33 mouse cellular contexts compared by ENCODE assay signal in genomic region chr15:80545430-80545829, GRCm38 (mm10). TPM values are rescaled to one million over a fixed set of nuclear protein-coding genes. Genes with fewer than 3 reads are reported as not detected.
A peak's percentile ranks its signal among the peaks of the same experiment; 100 is the strongest.
DNase-seq lines count a peak whose midpoint lies in the region; ATAC-seq and TF ChIP-seq lines count a peak whose summit lies in the region.
"Had no signal": no experiment of that assay in that cellular context is flagged by ENCODE, and none has a peak within 500 bp of the region (broad histone marks: within the 10 kb centered on the region; RNA-seq: fewer than 3 reads in every experiment).

No protein-coding gene starts in this region.

- no peaks in the 10 kb centered on the region for H3K79me2 ChIP-seq in liver, adult 2 months (ENCODE audit: control insufficient read depth, insufficient read depth, low read length)

- TF ChIP-seq CTCF in liver, adult 2 months (IDR thresholded peaks at IDR 0.05; ENCODE audit: low read depth, low read length), result no peak
- no peak for TF ChIP-seq CTCF in liver, postnatal 0 days (IDR thresholded peaks at IDR 0.05; ENCODE audit: low read depth)

- H3K36me3 ChIP-seq in liver, adult 2 months (ENCODE audit: control insufficient read depth, insufficient read depth, low read length), result no peaks in the 10 kb centered on the region
- no peaks in the 10 kb centered on the region for H3K36me3 ChIP-seq in liver, postnatal 0 days (replicated peaks; ENCODE audit: insufficient read depth, low read length)
- H3K36me3 ChIP-seq in stomach, embryonic 14.5 days (ENCODE audit: control insufficient read depth, insufficient read depth, low read length), result no peaks in the 10 kb centered on the region
- no peaks in the 10 kb centered on the region for H3K36me3 ChIP-seq in stomach, embryonic 16.5 days (ENCODE audit: control insufficient read depth, insufficient read depth, low read length)
- H3K36me3 ChIP-seq in hindbrain, embryonic 11.5 days (ENCODE audit: control insufficient read depth, insufficient read depth, low read length), result no peaks in the 10 kb centered on the region
- H3K36me3 ChIP-seq: embryonic facial prominence, embryonic 13.5 days; embryonic facial prominence, embryonic 15.5 days; forebrain, embryonic 10.5 days; forebrain, embryonic 12.5 days; G1E had no signal

- H3K4me3 ChIP-seq in liver, adult 2 months (ENCODE audit: insufficient read depth, low read depth, low read length), result no peak overlapping the region
- H3K4me3 ChIP-seq in liver, postnatal 0 days (ENCODE audit: low read depth, low read length), result no peak overlapping the region
- no peak overlapping the region for H3K4me3 ChIP-seq in stomach, embryonic 14.5 days (ENCODE audit: low read depth, low read length)
- H3K4me3 ChIP-seq in stomach, embryonic 16.5 days (replicated peaks; ENCODE audit: low read length), result no peak overlapping the region
- H3K4me3 ChIP-seq in hindbrain, embryonic 11.5 days (ENCODE audit: low read depth, low read length), result no peak overlapping the region
- H3K4me3 ChIP-seq: embryonic facial prominence, embryonic 13.5 days; embryonic facial prominence, embryonic 15.5 days; erythroblast, embryonic 14.5 days; forebrain, embryonic 10.5 days; forebrain, embryonic 12.5 days had no signal

- H3K27me3 ChIP-seq in liver, adult 2 months (ENCODE audit: control insufficient read depth, insufficient read depth, low read length), result no peaks in the 10 kb centered on the region; the same call in 1 of the 2 replicates
- H3K27me3 ChIP-seq in liver, postnatal 0 days (ENCODE audit: insufficient read depth, low read length), result no peaks in the 10 kb centered on the region
- no peaks in the 10 kb centered on the region for H3K27me3 ChIP-seq in stomach, embryonic 14.5 days (ENCODE audit: control insufficient read depth, insufficient read depth, low read length)
- no peaks in the 10 kb centered on the region for H3K27me3 ChIP-seq in stomach, embryonic 16.5 days (ENCODE audit: control insufficient read depth, insufficient read depth, low read length)
- no peaks in the 10 kb centered on the region for H3K27me3 ChIP-seq in hindbrain, embryonic 11.5 days (ENCODE audit: control insufficient read depth, insufficient read depth, low read length)
- H3K27me3 ChIP-seq: CH12.LX; embryonic facial prominence, embryonic 13.5 days; embryonic facial prominence, embryonic 15.5 days; forebrain, embryonic 12.5 days had no signal

- H3K4me1 ChIP-seq in liver, adult 2 months (ENCODE audit: control insufficient read depth, insufficient read depth, low read length), result 0 out of 2 replicates have a peak, but pooled peaks cover 1% of the 10 kb centered on the region
- H3K4me1 ChIP-seq in liver, postnatal 0 days (ENCODE audit: insufficient read depth), result no peaks in the 10 kb centered on the region; the same call in 1 of the 2 replicates
- no peaks in the 10 kb centered on the region for H3K4me1 ChIP-seq in stomach, embryonic 14.5 days (ENCODE audit: control insufficient read depth, insufficient read depth, low read length)
- H3K4me1 ChIP-seq in stomach, embryonic 16.5 days (ENCODE audit: control insufficient read depth, insufficient read depth, low read length), result no peaks in the 10 kb centered on the region
- no peaks in the 10 kb centered on the region for H3K4me1 ChIP-seq in hindbrain, embryonic 11.5 days (replicated peaks; ENCODE audit: control insufficient read depth, insufficient read depth, low read length)
- H3K4me1 ChIP-seq: embryonic facial prominence, embryonic 13.5 days; embryonic facial prominence, embryonic 15.5 days; forebrain, embryonic 10.5 days; forebrain, embryonic 12.5 days had no signal

- no peak overlapping the region for H3K4me2 ChIP-seq in liver, postnatal 0 days (ENCODE audit: low read depth, low read length)
- no peak overlapping the region for H3K4me2 ChIP-seq in stomach, embryonic 14.5 days (replicated peaks; ENCODE audit: low read depth, low read length)
- no peak overlapping the region for H3K4me2 ChIP-seq in stomach, embryonic 16.5 days (ENCODE audit: low read depth, low read length)
- H3K4me2 ChIP-seq in hindbrain, embryonic 11.5 days (replicated peaks; ENCODE audit: low read depth, low read length), result no peak overlapping the region
- H3K4me2 ChIP-seq: embryonic facial prominence, embryonic 13.5 days; embryonic facial prominence, embryonic 15.5 days; forebrain, embryonic 12.5 days had no signal

- ATAC-seq in liver, postnatal 0 days, result no peak
- ATAC-seq in stomach, embryonic 14.5 days (ENCODE audit: insufficient number of reproducible peaks, insufficient read depth, low FRiP score, low read depth), result peak; percentile 49; the same call in 1 of the 2 replicates
- ATAC-seq in stomach, embryonic 16.5 days (ENCODE audit: insufficient read depth, low FRiP score), result peak; percentile 75; the same call in 1 of the 2 replicates
- ATAC-seq in hindbrain, embryonic 11.5 days (ENCODE audit: low FRiP score), result no peak
- ATAC-seq: activated CD4-positive, CD25-positive, alpha-beta regulatory T cell, adult 4 months; CD4-positive, CD25-positive, alpha-beta regulatory T cell, adult 4 months; forebrain, embryonic 14.5 days; Patski had no signal

- no peak overlapping the region for H3K9ac ChIP-seq in liver, adult 2 months (ENCODE audit: low read depth, low read length)
- H3K9ac ChIP-seq in liver, postnatal 0 days (replicated peaks), result no peak overlapping the region
- H3K9ac ChIP-seq in stomach, embryonic 14.5 days (replicated peaks; ENCODE audit: low read depth, low read length), result no peak overlapping the region
- no peak overlapping the region for H3K9ac ChIP-seq in stomach, embryonic 16.5 days (ENCODE audit: low read length)
- no peak overlapping the region for H3K9ac ChIP-seq in hindbrain, embryonic 11.5 days (ENCODE audit: low read depth, low read length)
- H3K9ac ChIP-seq: embryonic facial prominence, embryonic 13.5 days; embryonic facial prominence, embryonic 15.5 days; forebrain, embryonic 12.5 days had no signal

- H3K27ac ChIP-seq in liver, adult 2 months (replicated peaks; ENCODE audit: insufficient read depth, low read depth, low read length), result no peak overlapping the region
- H3K27ac ChIP-seq in liver, postnatal 0 days (ENCODE audit: low read depth), result no peak overlapping the region
- no peak overlapping the region; the same call in 1 of the 2 replicates for H3K27ac ChIP-seq in stomach, embryonic 14.5 days (ENCODE audit: low read length)
- H3K27ac ChIP-seq in stomach, embryonic 16.5 days (ENCODE audit: low read length), result peak overlapping the region; percentile 13; the same call in 1 of the 2 replicates
- H3K27ac ChIP-seq in hindbrain, embryonic 11.5 days (ENCODE audit: low read depth, low read length), result no peak overlapping the region
- H3K27ac ChIP-seq: embryonic facial prominence, embryonic 13.5 days; embryonic facial prominence, embryonic 15.5 days; forebrain, embryonic 10.5 days; forebrain, embryonic 12.5 days had no signal

- no peaks in the 10 kb centered on the region for H3K9me3 ChIP-seq in liver, postnatal 0 days (ENCODE audit: low read length)
- no peaks in the 10 kb centered on the region for H3K9me3 ChIP-seq in stomach, embryonic 14.5 days (ENCODE audit: control insufficient read depth, low read depth, low read length)
- no peaks in the 10 kb centered on the region for H3K9me3 ChIP-seq in stomach, embryonic 16.5 days (replicated peaks; ENCODE audit: control insufficient read depth, low read length)
- no peaks in the 10 kb centered on the region for H3K9me3 ChIP-seq in hindbrain, embryonic 11.5 days (ENCODE audit: control insufficient read depth, low read length)
- H3K9me3 ChIP-seq: embryonic facial prominence, embryonic 13.5 days; embryonic facial prominence, embryonic 15.5 days; forebrain, embryonic 10.5 days; forebrain, embryonic 12.5 days; G1E had no signal

- peak; percentile 24 for DNase-seq in heart, adult 11 months
- DNase-seq in heart, postnatal 4 days, result no peak
- DNase-seq in liver, adult 2 months (ENCODE audit: extremely low read depth, low read depth, low spot score), result peak; percentile 8
- no peak for DNase-seq in liver, postnatal 0 days
- DNase-seq in hindbrain, embryonic 11.5 days (ENCODE audit: low spot score), result no peak
- no peak for DNase-seq in layer of hippocampus, adult 11-12 months (ENCODE audit: low spot score)
- DNase-seq: adrenal gland, adult 8-10 months; adrenal gland, postnatal 14 days; adrenal gland, postnatal 36 days; B cell, adult 2 months; cerebellum, adult 11 months; cerebellum, adult 18-20 months; cerebellum, adult 8-10 months; cerebellum, adult 9-11 months; cerebellum, postnatal 14 days; cerebellum, postnatal 36 days; embryo, embryonic 11 days had no signal

- no peak for TF ChIP-seq POLR2A in liver, adult 2 months (IDR thresholded peaks at IDR 0.05; ENCODE audit: extremely low read depth, insufficient read depth, low read length)

- WGBS in liver, adult 2 months, result 17% methylated on average over 6 of the region's 6 CpGs
- WGBS in liver, postnatal 0 days (ENCODE audit: insufficient replicate concordance), result 52% methylated on average over 6 of the region's 6 CpGs
- WGBS in stomach, embryonic 14.5 days, result 31% methylated on average over 6 of the region's 6 CpGs
- WGBS in stomach, embryonic 16.5 days, result 29% methylated on average over 6 of the region's 6 CpGs
- WGBS in hindbrain, embryonic 11.5 days, result 81% methylated on average over 6 of the region's 6 CpGs

- no peak for TF ChIP-seq EP300 in liver, postnatal 0 days (IDR thresholded peaks at IDR 0.05; ENCODE audit: low read depth)

RNA-seq across cellular contexts. Expression of gene Enthd1, which starts 19.5 kb away (rescaled TPM):
- total RNA-seq in heart, postnatal 4 days (2021), result not detected
- total RNA-seq in liver, adult 2 months (2014; rRNA removed), result not detected in 2 replicates
- polyA plus RNA-seq in liver, adult 2 months (2012; rRNA removed), result not detected in 2 replicates
- polyA plus RNA-seq in liver, postnatal 0 days (2015; fragmentation: Nextera tagmentation; extraction: Ambion mirVana), result not detected in 2 replicates
- polyA plus RNA-seq in stomach, embryonic 14.5 days (2014; fragmentation: Nextera tagmentation; extraction: Ambion mirVana), result not detected in 2 replicates
- polyA plus RNA-seq in stomach, embryonic 16.5 days (2015; fragmentation: Nextera tagmentation; extraction: Ambion mirVana), result not detected in 2 replicates
- not detected in 2 replicates for polyA plus RNA-seq in hindbrain, embryonic 11.5 days (2014; fragmentation: Nextera tagmentation; extraction: Ambion mirVana)
- total RNA-seq: adrenal gland, adult 18-20 months; adrenal gland, adult 8-10 months; adrenal gland, postnatal 14 days; adrenal gland, postnatal 36 days; CH12.LX; common myeloid progenitor, adult 5-6 weeks had no signal
- polyA plus RNA-seq: embryonic facial prominence, embryonic 11.5 days; embryonic facial prominence, embryonic 13.5 days; embryonic facial prominence, embryonic 15.5 days; erythroblast, embryonic 14.5 days; forebrain, embryonic 10.5 days; forebrain, embryonic 12.5 days; forebrain, embryonic 14.5 days; G1E; Patski had no signal

RNA-seq across cellular contexts. Expression of gene Grap2, which starts 27.0 kb away (rescaled TPM):
- total RNA-seq in heart, postnatal 4 days (2021), result 1 to 10 TPM in 1 of 2 experiments, under 1 TPM in 1; 0.62 to 1.2 TPM
- total RNA-seq in liver, adult 2 months (2014; rRNA removed), result 0.46 and 0.47 TPM in 2 replicates
- 0.20 and 0.66 TPM in 2 replicates for polyA plus RNA-seq in liver, adult 2 months (2012; rRNA removed)
- 12.1 and 13.3 TPM in 2 replicates for polyA plus RNA-seq in liver, postnatal 0 days (2015; fragmentation: Nextera tagmentation; extraction: Ambion mirVana)
- polyA plus RNA-seq in stomach, embryonic 14.5 days (2014; fragmentation: Nextera tagmentation; extraction: Ambion mirVana), result 0.57 and 0.97 TPM in 2 replicates
- polyA plus RNA-seq in stomach, embryonic 16.5 days (2015; fragmentation: Nextera tagmentation; extraction: Ambion mirVana), result 0.74 and 1.3 TPM in 2 replicates
- 3.0 and 3.9 TPM in 2 replicates for polyA plus RNA-seq in hindbrain, embryonic 11.5 days (2014; fragmentation: Nextera tagmentation; extraction: Ambion mirVana)
- polyA plus RNA-seq: Patski had no signal

Comparison
In these comparisons a context has a peak if more than half of its experiments do, and no peak if none do; other contexts are left out.
1. DNase-seq: peak in heart, adult 11 months (single experiment) and liver, adult 2 months (single experiment); none in heart, postnatal 4 days (single experiment), liver, postnatal 0 days (single experiment), hindbrain, embryonic 11.5 days (single experiment) and layer of hippocampus, adult 11-12 months (single experiment).
2. ATAC-seq: peak in stomach, embryonic 14.5 days (single experiment) and stomach, embryonic 16.5 days (single experiment); none in liver, postnatal 0 days (single experiment) and hindbrain, embryonic 11.5 days (single experiment).